Mouse (Mus musculus) thymus, postnatal 10 days (tissue): ENCODE measurements around the gene Mobp.
"Not testable (repeated sequence)": the region's sequence is repeated elsewhere in the genome, so short reads cannot be mapped to it uniquely, and the experiment has no call there.

Source experiments
- DNase-seq, 2 experiments: peaks; one replicate each; pipeline ENCODE4 v3.0.0; 2021; ENCODE audit warnings: low spot score in 2 of 2

Mobp gene

DNA sequence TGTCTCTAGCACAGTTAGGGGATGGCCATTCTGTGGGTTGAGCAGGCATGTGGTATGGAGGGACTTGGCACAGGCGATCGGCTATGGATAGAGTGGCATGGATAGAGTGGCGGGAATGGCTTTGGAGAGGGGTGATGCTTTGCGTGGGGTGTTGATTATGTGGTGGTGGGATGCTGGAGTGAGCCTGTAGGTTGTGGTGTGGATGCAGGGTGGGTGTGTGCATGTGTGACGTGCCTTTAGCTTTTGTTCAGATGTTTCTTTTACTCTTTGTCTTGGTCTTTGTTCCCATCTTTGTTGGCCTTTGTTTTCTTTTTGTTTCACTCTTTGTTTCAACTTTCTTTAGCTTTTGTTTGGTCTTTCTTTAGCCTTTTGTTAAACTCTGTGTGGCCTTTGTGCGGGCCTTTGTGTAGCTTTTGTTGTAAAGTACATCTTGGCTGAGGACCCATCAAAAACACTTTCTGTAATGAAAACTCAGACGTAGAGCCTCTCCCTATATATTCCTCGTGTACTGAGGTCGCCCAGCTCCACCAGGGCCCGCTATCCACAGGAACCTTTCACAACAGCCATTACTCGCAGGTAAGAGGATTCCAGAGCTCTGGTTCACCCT lies at the start of gene Mobp:
TSS of gene Mobp (plus strand) at position 486 of the 607 bp plus-strand sequence.
- DNase-seq, result no peak

- DNase-seq, result no peak
Observed at GRCm38 (mm10) chr9:120101165-120101564, 48.3 kb upstream of the Mobp start.

DNA sequence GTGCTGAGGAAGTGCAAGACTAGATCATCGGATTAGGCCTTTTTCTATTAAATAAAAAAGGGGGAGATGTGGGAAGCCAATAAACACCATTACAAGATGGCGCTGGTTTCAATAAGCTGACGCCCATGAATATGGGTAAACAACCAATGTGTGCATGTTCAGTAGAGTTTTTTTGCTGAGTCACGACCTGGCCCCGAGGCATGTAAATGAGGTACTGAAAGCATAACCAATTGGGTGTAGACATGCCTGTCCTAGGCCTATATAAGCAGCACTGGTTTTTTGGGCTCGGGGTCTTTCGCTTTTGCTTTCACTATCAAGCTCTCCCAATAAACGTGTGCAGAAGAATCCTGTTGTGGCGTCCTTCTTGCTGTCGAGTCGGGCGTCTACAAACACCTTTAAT lies 40.6 kb upstream of the Mobp start:
- DNase-seq, result not testable (repeated sequence)

- peak; percentile 94 to 96 for DNase-seq
Observed at GRCm38 (mm10) chr9:120110211-120111018, 39.1 kb upstream of the Mobp start, which contains the start of gene Slc25a38. Gene Slc25a38 (plus strand): TSS chr9:120110374.

DNA sequence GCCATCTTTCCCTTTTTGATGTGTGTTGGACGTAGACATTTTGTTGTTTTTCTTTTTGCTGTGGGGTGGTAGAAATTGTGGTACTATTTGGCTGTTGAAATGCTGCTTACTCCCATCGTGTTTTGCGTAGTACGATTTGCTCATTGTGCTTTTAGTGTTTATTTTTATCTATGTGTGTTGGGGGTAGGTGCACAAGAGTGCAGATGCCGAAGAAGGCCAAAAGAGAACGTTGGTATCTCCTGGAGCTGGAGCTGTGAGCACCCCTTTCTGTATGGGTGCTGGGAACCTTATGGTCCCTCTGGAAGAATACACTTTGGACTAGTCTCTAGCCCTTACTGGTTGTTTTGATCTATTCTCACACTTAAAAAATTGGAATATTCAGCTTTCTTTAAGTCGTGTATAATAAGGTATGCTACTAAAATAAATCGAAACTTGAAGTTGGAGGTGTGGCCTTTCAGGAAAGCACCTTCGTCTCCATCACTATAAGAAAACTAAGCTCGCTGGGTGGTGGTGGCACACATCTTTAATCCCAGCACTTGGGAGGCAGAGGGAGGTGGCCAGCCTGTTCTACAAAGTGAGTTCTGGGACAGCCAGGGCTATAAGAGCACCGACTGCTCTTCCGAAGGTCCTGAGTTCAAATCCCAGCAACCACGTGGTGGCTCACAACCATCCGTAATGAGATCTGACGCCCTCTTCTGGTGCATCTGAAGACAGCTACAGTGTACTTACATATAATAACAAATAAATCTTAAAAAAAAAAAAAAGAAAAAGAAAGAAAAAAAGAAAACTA lies 38.2 kb upstream of the Mobp start:
- no peak for DNase-seq

- no peak for DNase-seq
Observed at GRCm38 (mm10) chr9:120112472-120112871, 37.0 kb upstream of the Mobp start.

GRCm38 (mm10) chr9:120113456-120113855 lies 36.1 kb upstream of the Mobp start:
- DNase-seq, result no peak

GRCm38 (mm10) chr9:120114051-120114788 lies 35.3 kb upstream of the Mobp start:
- no peak for DNase-seq

DNA sequence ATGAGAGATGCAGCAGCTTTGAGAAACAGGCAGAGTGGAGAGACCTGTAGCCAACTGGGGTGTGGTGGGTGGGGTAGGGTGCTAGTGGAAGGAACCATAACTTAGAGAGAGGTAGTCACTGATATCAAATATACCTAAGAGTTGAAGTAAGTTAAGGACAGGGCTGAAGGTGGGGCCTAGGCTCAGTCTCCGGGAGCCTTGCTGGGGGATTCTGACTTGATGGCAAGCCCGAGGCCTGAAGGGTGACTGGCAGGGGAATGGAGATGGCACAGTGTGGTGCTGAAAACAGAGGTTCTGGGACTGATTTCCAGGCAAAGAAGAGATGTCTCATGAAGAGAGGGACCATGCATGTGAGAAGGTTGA lies 34.7 kb upstream of the Mobp start:
- no peak for DNase-seq

DNA sequence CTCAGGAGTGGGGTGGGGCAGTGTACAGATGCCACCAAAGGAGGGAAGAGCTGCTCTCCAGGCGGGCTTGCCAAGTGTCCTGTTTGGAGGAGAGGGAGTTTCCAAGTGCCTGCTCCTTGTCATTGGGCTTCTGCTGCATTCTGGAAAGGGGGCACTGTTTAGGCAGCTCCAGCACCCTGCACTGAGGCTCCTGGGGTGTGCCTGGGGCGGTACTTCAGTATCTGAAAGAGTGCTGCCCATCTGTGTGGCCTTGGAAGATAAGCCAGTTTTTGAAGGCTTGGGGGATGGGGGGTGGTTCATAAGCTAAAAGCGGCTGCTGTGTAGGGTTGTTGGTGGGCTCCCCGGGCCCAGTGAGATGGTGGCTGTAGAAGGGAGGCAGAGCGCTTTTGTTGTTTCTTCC lies 33.9 kb upstream of the Mobp start:
- DNase-seq, result no peak

DNA sequence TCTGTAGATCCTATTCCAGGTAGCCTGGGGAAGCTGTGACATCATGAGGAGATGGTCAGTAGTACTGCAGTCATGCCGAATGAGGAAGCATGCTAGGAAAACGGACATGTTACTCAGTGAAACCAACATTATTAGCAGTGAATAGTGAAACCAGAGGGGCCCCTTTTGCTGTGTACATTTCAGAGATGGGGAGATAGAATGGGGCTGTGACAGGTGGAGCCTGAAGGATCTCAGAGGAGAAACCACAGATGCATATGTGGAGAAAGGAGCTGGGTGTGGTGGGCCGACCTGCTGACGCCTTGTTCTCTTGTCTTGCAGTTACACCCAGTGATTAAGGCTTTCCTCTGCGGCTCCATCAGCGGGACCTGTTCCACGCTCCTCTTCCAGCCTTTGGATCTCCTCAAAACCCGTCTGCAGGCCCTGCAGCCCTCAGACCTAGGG lies 33.3 kb upstream of the Mobp start:
- no peak for DNase-seq

DNA sequence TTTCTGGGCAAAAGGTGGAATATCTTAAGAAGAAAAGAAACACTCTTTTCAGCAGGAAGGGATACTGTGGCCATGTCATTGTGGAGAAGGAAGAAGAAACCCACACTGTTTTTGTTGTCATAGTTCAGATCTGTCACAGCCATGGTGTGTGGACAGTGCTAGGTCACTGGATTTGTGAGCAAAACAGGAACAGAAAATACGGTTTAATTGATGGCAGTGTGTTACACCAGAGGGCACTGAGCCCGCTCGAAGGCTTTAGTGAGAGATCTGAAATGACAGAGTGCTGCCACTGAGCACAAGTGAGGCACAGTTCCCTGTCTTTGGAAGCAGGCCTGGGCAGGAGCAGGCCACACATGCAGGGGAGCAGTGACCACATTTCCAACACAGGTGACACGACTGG lies 31.3 kb upstream of the Mobp start:
- DNase-seq, result no peak

DNA sequence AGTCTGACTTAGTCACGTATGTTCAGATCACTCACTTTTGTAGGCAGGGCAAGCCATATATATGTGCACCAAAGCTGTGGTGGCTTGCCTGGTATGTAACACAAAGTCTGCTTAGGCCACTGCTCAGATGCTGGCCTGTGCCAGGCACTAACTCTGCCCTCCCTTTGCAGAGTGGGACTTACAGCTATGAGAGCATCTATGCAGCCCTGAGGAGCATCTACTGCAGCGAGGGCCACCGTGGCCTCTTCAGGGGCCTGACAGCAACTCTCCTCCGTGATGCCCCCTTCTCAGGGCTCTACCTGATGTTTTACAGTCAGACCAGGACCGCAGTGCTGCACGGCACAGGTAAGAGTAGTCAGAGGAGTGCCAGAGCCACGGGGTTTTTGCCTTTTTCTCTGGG lies 29.0 kb upstream of the Mobp start:
- no peak for DNase-seq

DNA sequence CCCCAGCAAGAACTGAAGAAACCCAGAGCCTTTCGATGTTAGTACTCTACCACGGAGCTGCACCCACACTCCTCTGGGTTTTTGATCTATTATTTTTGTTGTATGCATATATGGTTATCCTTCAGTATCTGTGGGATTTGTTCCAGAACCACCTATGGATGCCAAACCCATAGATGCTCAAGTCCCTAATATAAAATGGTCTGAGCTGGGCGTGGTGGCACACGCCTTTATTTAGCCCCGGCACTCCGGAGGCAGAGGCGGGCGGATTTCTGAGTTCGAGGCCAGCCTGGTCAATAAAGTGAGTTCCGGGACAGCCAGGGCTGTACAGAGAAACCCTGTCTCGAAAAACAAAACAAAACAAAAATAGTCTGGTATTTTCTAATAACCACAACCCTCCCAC lies 22.6 kb upstream of the Mobp start:
- no peak for DNase-seq

- DNase-seq, result peak; percentile 96 to 97
Observed at GRCm38 (mm10) chr9:120127538-120128251, 21.8 kb upstream of the Mobp start, which contains the start of gene Rpsa. Gene Rpsa (plus strand): TSS chr9:120127689.

GRCm38 (mm10) chr9:120129276-120129675 lies 20.2 kb upstream of the Mobp start:
- DNase-seq, result no peak

DNA sequence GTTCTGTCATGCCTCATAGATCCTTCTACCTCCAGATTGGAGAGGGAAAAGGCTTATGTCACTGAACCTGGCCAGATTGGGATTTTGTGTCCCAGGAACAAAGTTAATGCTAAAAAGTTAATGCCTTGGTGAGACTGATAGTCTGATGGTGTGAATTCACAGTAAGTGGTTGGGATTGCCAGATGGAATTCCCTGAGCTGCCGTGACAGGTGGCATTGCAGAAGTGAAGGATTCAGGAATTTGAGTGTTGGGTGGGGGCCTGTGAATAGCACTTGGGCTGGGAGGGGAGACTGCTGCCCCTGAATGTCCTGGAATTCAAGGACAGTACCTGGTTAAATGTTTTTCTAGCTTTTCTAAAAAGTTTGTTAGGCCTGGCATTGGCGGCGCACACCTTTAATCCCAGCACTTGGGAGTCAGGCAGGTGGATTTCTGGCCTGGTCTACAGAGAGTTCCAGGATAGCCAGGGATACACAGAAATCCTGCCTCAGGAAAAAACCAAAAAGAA lies 17.7 kb upstream of the Mobp start:
- no peak for DNase-seq

DNA sequence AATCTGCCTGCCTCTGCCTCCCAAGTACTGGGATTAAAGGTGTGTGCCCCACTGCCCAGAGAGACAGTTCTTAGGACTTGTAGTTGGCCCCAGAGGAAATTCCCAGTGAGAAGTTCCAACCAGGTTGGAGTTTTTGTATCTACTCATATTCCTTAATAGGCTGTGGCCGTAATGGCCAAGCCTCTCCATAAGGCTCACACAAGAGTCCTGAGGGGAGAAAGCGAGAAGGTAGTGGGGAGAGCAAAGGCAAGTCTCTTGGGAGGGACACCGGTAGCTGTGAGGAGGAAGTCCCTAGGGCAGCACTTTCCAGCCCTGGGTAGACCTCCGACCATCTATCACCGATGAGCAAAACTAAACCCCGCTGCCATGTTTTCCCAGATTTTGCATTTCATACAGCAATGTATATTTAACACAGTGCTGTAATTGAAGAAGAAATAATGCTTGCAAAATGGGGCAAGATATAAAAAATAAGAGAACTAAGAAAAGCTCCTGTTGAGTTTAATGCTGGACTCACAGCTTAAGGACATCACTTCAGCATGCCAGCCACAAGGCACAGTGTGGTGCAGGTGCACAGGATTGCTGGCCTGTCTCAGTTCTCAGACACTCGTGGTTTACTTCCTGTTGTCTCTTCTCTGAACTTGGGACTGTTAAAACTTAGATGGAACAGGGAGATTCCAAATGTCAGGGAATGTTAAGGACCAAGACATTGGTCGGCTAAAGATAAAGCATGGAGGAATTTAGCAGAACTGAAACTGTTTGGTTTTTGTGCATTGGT lies 16.3 kb upstream of the Mobp start:
- DNase-seq, result no peak

DNA sequence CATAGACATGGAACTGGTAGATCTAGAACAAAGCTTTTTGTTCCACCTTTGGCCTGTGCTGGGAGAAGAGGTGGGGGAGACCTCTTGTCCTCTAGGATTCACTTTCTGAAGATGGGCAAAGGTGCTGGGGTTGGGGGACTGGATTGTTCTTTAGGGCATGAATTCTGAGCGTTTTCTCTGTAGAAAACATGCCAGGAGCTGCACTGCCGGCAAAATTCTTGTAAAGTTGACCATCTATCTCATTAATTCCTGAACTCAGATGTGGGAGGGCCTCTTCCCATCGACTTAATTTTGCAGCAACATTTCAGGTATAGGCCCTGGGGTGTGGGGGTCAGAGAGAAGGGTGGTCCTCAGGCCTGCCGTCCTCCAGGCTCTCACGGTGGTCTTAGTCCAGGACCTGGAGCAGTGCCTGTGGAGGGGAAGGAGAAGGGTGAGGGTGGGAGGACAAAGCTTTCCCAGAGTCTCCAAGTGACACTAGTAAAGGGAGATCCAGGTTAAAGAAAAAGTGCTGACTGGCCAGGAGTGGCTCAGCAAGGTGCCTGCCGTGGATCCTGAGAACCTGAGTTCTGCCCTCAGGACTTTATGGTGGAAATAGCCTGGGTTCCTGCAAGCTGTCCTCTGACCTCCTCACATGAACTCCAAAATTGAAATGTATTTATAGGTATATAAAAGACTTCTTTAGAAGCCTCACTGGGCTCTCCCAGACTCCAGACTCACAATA lies 15.6 kb upstream of the Mobp start:
- no peak for DNase-seq
